Mouse (Mus musculus): ENCODE results near the gene Zmynd8. TPM values are rescaled to one million over a fixed set of nuclear protein-coding genes. Genes with fewer than 3 reads are reported as not detected.

Gene Zmynd8
- polyA plus RNA-seq (2012; ENCODE audit: insufficient read depth, insufficient read length, missing spikeins): 6.7 and 17.9 TPM in 2 replicates

GRCm38 (mm10) chr2:165898202-165899194 is at the start of gene Zmynd8:
Gene Zmynd8, minus strand, starts transcription at chr2:165899016.
- H3K4me3 ChIP-seq (ENCODE audit: insufficient read depth, low read depth, low read length): no peak within 1 kb of the TSS
- H3K27ac ChIP-seq (replicated peaks; ENCODE audit: low read depth, low read length): no peak within 1 kb of the TSS
- H3K4me1 ChIP-seq (ENCODE audit: control insufficient read depth, insufficient read depth, insufficient read length, low read length): peaks cover 2% of the 10 kb centered on the region; the same call in 1 of the 2 replicates

DNA sequence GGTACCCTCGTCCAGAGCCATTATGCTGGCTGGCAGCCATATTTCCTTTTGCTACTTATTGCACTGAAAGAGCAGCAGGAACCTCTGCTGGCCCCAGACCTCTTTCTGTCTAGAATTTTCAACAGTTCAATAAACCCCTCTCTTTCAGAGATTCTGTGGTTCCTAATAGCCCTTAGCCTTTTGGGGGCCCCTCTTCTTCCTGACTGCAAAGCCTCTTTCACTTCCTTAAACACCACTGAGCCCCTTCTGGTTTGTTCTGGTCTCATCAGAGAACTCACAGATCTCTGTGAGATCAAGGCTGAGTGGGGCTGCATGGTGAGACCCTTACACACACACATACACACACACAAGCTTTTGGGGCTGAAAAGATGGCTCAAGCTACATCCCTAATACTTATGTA is 49.2 kb upstream of the Zmynd8 start:
- Histone ChIP-seq H3K4me1 (ENCODE audit: control insufficient read depth, insufficient read depth, insufficient read length, low read length) (no peaks in the 10 kb centered on the region; the same call in 1 of the 2 replicates), H3K27ac (replicated peaks; ENCODE audit: low read depth, low read length) (peak overlapping the region; percentile 23; the same call in 1 of the 2 replicates), H3K4me3 (ENCODE audit: insufficient read depth, low read depth, low read length) (no peak overlapping the region)

DNA sequence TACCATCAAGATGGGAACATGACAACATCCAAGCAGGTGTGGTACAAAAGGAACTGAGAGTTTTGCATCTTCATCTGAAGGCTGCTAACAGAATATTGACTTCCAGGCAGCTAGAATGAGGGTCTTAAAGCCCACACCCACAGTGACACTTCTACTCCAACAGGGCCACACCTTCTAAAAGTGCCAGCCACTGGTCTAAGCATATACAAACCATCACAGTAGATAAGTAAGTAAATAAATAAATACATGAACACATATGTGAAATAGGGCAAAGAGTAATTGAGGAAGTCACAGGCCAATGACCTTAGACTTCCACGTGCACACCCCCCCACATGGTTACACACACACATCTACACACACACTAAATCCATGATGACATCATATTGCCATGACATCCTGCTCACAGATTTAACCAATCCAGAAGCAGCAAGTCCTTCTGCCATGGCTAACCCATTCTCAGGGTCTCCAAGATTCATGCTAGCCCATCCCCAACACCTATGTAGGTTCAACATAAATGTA is 47.3 kb upstream of the Zmynd8 start:
- H3K4me1 ChIP-seq (ENCODE audit: control insufficient read depth, insufficient read depth, insufficient read length, low read length): no peaks in the 10 kb centered on the region; the same call in 1 of the 2 replicates
- H3K27ac ChIP-seq (replicated peaks; ENCODE audit: low read depth, low read length): no peak overlapping the region
- no peak overlapping the region for H3K4me3 ChIP-seq (ENCODE audit: insufficient read depth, low read depth, low read length)

DNA sequence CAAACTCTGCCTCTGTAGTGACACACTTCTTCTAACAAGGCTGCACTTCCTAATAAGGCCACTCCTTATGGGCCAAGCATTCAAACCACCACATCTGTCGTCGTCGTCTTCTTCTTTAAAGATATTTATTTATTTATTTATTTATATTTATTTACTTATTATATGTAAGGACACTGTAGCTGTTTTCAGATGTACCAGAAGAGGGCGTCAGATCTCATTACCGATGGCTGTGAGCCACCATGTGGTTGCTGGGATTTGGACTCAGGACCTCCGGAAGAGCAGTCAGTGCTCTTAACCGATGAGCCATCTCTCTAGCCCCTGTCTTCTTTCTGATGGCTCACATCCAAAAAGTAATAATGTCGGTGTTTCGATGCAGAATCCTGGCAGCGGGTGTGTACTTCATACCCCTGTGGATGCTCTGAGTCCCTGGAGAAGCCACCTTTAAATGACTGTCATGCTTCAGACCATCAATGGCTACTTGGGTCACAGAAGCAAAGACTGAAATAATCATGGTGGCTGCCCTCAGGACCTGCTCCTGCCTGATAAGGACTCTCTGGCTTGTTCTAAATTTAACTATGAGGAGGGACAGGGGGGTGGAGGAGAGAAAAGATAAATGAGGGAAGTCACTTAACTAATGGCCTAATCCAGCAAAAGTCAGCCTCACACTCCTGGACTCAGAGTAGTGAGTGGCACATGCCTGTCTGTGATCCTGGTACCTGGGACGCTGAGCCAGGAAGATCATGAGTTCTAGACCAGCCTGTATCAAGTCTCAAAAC is 45.9 kb upstream of the Zmynd8 start:
- no peaks in the 10 kb centered on the region; the same call in 1 of the 2 replicates for H3K4me1 ChIP-seq (ENCODE audit: control insufficient read depth, insufficient read depth, insufficient read length, low read length)
- no peak overlapping the region for H3K4me3 ChIP-seq (ENCODE audit: insufficient read depth, low read depth, low read length)
- no peak overlapping the region for H3K27ac ChIP-seq (replicated peaks; ENCODE audit: low read depth, low read length)

GRCm38 (mm10) chr2:165943113-165943512 is 44.3 kb upstream of the Zmynd8 start:
- Histone ChIP-seq H3K27ac (replicated peaks; ENCODE audit: low read depth, low read length) (no peak overlapping the region), H3K4me3 (ENCODE audit: insufficient read depth, low read depth, low read length) (no peak overlapping the region), H3K4me1 (ENCODE audit: control insufficient read depth, insufficient read depth, insufficient read length, low read length) (no peaks in the 10 kb centered on the region)

DNA sequence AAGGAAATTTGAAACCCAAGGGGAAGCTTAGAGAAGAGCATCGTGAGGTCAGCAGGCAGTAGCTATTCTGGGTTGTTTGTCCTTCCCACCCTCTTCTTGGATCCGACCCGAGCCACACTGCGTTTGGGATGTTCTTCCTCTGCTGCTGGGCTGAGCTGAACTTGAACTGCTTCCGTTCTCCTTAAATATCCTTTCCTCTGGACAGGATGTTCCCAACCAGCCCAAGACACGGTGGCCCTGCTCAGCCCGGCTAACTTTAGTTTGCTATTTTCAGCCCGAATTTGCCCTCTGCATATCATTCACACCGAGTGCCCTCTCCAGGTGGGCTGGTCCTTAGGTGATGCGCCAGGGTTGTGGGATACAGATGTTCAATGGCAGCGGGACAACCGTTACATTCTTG is 37.3 kb upstream of the Zmynd8 start:
- H3K4me3 ChIP-seq (ENCODE audit: insufficient read depth, low read depth, low read length): no peak overlapping the region
- peak overlapping the region; percentile 69 for H3K27ac ChIP-seq (replicated peaks; ENCODE audit: low read depth, low read length)
- H3K4me1 ChIP-seq (ENCODE audit: control insufficient read depth, insufficient read depth, insufficient read length, low read length): peaks cover 8% of the 10 kb centered on the region; the same call in 1 of the 2 replicates

DNA sequence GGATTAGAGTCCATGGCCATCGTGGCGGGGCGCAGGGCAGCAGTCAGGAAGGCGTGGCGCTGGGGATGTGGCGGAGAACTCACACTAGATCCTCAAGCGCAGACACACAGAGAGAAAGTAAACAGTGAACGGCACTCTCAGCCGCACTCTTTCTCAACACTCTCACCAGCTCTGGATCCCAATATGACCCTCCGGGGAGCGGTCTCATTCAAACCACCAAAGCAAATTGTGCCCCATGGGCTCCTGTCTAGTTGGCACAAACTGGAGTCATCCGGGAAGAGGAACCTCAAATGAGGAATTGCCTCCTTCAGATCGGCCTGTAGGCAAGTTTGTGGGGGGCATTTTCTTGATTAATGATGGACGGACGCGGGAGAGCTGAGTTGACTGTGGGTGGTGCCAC is 28.9 kb upstream of the Zmynd8 start:
- H3K4me1 ChIP-seq (ENCODE audit: control insufficient read depth, insufficient read depth, insufficient read length, low read length): peaks cover 4% of the 10 kb centered on the region
- no peak overlapping the region for H3K27ac ChIP-seq (replicated peaks; ENCODE audit: low read depth, low read length)
- no peak overlapping the region for H3K4me3 ChIP-seq (ENCODE audit: insufficient read depth, low read depth, low read length)

GRCm38 (mm10) chr2:165926191-165926590 is 27.4 kb upstream of the Zmynd8 start:
- no peak overlapping the region for H3K4me3 ChIP-seq (ENCODE audit: insufficient read depth, low read depth, low read length)

GRCm38 (mm10) chr2:165925144-165925543 is 26.3 kb upstream of the Zmynd8 start:
- Histone ChIP-seq H3K27ac (replicated peaks; ENCODE audit: low read depth, low read length) (no peak overlapping the region), H3K4me1 (ENCODE audit: control insufficient read depth, insufficient read depth, insufficient read length, low read length) (peaks cover 7% of the 10 kb centered on the region), H3K4me3 (ENCODE audit: insufficient read depth, low read depth, low read length) (no peak overlapping the region)

More at GRCm38 (mm10) chr2:165926191-165926590, 27.4 kb upstream of the Zmynd8 start:
- Histone ChIP-seq H3K27ac (replicated peaks; ENCODE audit: low read depth, low read length) (no peak overlapping the region), H3K4me1 (ENCODE audit: control insufficient read depth, insufficient read depth, insufficient read length, low read length) (peaks cover 7% of the 10 kb centered on the region)

DNA sequence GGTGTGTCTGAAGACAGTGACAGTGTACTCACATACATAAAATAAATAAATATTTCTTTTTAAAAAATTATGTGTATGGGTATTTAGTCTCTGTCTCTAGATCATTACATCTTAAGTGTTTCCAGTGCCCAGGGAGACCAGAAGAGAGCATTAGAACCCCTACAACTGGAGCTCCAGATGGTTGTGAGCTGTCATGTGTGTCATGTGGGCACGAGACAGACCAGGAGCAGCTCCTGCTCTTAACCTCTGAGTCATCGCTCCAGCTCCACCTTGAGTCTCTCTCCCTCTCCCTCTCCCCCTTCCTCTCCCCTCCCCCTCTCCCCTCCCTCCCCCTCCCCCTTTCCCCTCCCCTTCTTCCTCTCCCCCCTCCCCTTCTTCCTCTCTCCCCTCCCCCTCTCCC is 25.9 kb upstream of the Zmynd8 start:
- H3K4me3 ChIP-seq (ENCODE audit: insufficient read depth, low read depth, low read length): no peak overlapping the region
- no peak overlapping the region for H3K27ac ChIP-seq (replicated peaks; ENCODE audit: low read depth, low read length)
- peaks cover 7% of the 10 kb centered on the region for H3K4me1 ChIP-seq (ENCODE audit: control insufficient read depth, insufficient read depth, insufficient read length, low read length)

DNA sequence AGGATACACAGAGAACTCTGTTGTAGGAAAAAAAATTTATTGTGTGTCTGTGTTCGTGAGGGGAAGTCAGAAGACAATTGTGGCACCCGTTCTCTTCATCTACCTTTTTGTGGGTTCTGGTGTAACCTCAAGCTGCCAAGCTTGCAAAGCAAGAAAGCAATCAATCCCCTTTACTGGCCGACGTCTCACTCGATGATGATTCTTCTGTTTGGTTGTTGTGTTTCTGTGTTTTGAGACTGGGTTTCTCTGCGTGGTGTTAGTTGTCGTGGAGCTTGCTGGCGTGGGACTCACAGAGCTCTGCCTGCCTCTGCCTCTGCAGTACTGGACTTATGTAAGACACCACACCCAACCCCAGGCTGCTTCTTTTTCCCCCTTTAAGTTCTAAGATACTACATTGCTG is 24.9 kb upstream of the Zmynd8 start:
- Histone ChIP-seq H3K27ac (replicated peaks; ENCODE audit: low read depth, low read length) (no peak overlapping the region), H3K4me3 (ENCODE audit: insufficient read depth, low read depth, low read length) (no peak overlapping the region), H3K4me1 (ENCODE audit: control insufficient read depth, insufficient read depth, insufficient read length, low read length) (peaks cover 9% of the 10 kb centered on the region)

- peaks cover 9% of the 10 kb centered on the region for H3K4me1 ChIP-seq (ENCODE audit: control insufficient read depth, insufficient read depth, insufficient read length, low read length)
- peak overlapping the region; percentile 42; the same call in 1 of the 2 replicates for H3K27ac ChIP-seq (replicated peaks; ENCODE audit: low read depth, low read length)
These were observed 24.2 kb upstream of the Zmynd8 start for GRCm38 (mm10) chr2:165922994-165923393.

DNA sequence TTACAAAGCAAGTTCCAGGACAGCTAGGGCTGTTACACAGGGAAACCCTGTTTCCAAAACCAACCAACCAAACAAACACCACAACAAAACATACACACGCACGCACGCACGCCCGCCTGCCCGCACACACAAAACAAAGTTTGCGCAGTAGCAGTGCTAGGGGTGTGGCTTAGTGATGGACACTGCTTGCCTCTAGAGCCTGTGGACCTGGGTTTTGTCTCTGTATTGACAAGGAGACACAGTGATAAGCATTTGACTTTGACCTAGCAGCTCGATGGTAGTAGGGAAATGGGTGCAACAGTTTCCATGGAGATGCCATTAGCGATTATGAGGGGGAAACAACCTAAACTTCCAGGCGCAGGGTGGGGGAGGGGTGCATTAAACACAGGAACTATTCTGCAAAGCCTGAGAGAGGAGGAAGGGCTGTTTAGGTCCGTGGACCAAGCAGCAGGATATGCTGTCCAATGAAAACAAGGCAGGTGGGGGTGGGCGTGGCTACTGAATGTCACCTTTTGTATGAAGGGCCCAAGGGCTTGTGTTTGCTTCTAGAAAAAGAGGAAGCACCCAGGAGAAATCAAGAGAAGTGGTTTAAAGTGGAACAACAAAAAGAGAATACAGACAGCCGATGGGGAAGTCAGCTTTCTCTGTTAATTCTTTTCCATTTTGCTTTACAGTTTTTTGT is 23.4 kb upstream of the Zmynd8 start:
- peak overlapping the region; percentile 44; the same call in 1 of the 2 replicates for H3K27ac ChIP-seq (replicated peaks; ENCODE audit: low read depth, low read length)
- H3K4me3 ChIP-seq (ENCODE audit: insufficient read depth, low read depth, low read length): no peak overlapping the region
- H3K4me1 ChIP-seq (ENCODE audit: control insufficient read depth, insufficient read depth, insufficient read length, low read length): peaks cover 9% of the 10 kb centered on the region

More at GRCm38 (mm10) chr2:165922994-165923393, 24.2 kb upstream of the Zmynd8 start:
- no peak overlapping the region for H3K4me3 ChIP-seq (ENCODE audit: insufficient read depth, low read depth, low read length)

DNA sequence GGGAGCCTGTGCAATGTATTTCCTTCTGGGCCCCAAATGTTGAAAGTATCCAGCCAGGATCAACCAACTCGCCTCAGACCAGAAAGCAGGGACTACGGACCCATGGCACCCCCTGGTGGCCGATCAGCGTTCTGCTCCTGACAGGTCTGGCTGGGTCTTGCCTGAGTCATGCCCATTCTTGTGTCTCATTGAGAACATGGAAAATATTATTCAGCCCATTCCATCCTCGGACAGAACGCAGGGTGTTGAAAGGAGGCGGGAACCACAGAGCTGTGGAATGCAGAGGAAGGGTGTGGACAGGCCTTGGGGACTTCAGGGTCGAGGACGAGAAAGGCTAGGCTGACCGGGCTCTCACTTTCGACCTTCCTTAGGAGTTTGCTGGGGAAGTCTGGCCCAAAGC is 15.5 kb upstream of the Zmynd8 start:
- H3K4me1 ChIP-seq (ENCODE audit: control insufficient read depth, insufficient read depth, insufficient read length, low read length): no peaks in the 10 kb centered on the region; the same call in 1 of the 2 replicates
- H3K27ac ChIP-seq (replicated peaks; ENCODE audit: low read depth, low read length): 0 out of 2 replicates have a peak overlapping the region, but pooled peaks have one; percentile 15
- H3K4me3 ChIP-seq (ENCODE audit: insufficient read depth, low read depth, low read length): no peak overlapping the region

Data from brown adipose tissue, adult 24 weeks (tissue).